Mouse (Mus musculus): ENCODE data around the gene Ntrk1.

- TF ChIP-seq CTCF (IDR thresholded peaks at IDR 0.05; ENCODE audit: insufficient read depth, low read length) (no peak), POLR2A (IDR thresholded peaks at IDR 0.05; ENCODE audit: borderline replicate concordance, extremely low read depth, low read depth, low read length) (no peak)
Observed at GRCm38 (mm10) chr3:87812413-87812812, 17.5 kb upstream of the Ntrk1 start.
